Mouse (Mus musculus): ENCODE measurements around the gene Gm21860.
"Not testable (repeated sequence)": the region's sequence is repeated elsewhere in the genome, so short reads cannot be mapped to it uniquely, and the experiment has no call there.

The Gm21860 gene

GRCm38 (mm10) chrY:90732101-90732542, 22.5 kb downstream of the Gm21860 start:
- peak; percentile 92 for ATAC-seq (ENCODE audit: low TSS enrichment)

- not testable (repeated sequence) for ATAC-seq (ENCODE audit: low TSS enrichment)
Observed at GRCm38 (mm10) chrY:90731593-90731955, 23.0 kb downstream of the Gm21860 start.

- peak; percentile 87 for ATAC-seq (ENCODE audit: low TSS enrichment)
Observed at GRCm38 (mm10) chrY:90730908-90731592, 23.6 kb downstream of the Gm21860 start.

- ATAC-seq (ENCODE audit: low TSS enrichment) = not testable (repeated sequence)
Observed at GRCm38 (mm10) chrY:90729816-90730303, 24.8 kb downstream of the Gm21860 start.

- peak; percentile 50; the same call in 1 of the 2 replicates for ATAC-seq (ENCODE audit: low TSS enrichment)
Observed at GRCm38 (mm10) chrY:90728905-90729256, 25.7 kb downstream of the Gm21860 start.

GRCm38 (mm10) chrY:90728251-90728904, 26.2 kb downstream of the Gm21860 start:
- not testable (repeated sequence) for ATAC-seq (ENCODE audit: low TSS enrichment)

GRCm38 (mm10) chrY:90727121-90727908, 27.3 kb downstream of the Gm21860 start:
- not testable (repeated sequence) for ATAC-seq (ENCODE audit: low TSS enrichment)

- ATAC-seq (ENCODE audit: low TSS enrichment) = not testable (repeated sequence)
Observed at GRCm38 (mm10) chrY:90725701-90726451, 28.7 kb downstream of the Gm21860 start.

GRCm38 (mm10) chrY:90725166-90725565, 29.5 kb downstream of the Gm21860 start:
- ATAC-seq (ENCODE audit: low TSS enrichment) = not testable (repeated sequence)

GRCm38 (mm10) chrY:90724014-90724709, 30.5 kb downstream of the Gm21860 start:
- peak; percentile 42 for ATAC-seq (ENCODE audit: low TSS enrichment)

- peak; percentile 59; the same call in 1 of the 2 replicates for ATAC-seq (ENCODE audit: low TSS enrichment)
Observed at GRCm38 (mm10) chrY:90723336-90723987, 31.2 kb downstream of the Gm21860 start.

GRCm38 (mm10) chrY:90720505-90720904, 34.1 kb downstream of the Gm21860 start:
- ATAC-seq (ENCODE audit: low TSS enrichment) = not testable (repeated sequence)

GRCm38 (mm10) chrY:90719403-90720232, 35.0 kb downstream of the Gm21860 start:
- ATAC-seq (ENCODE audit: low TSS enrichment) = 0 out of 2 replicates have a peak, but pooled peaks have one; percentile 42

GRCm38 (mm10) chrY:90718583-90719402, 35.8 kb downstream of the Gm21860 start:
- ATAC-seq (ENCODE audit: low TSS enrichment) = peak; percentile 90

GRCm38 (mm10) chrY:90718021-90718420, 36.6 kb downstream of the Gm21860 start:
- ATAC-seq (ENCODE audit: low TSS enrichment) = not testable (repeated sequence)

- not testable (repeated sequence) for ATAC-seq (ENCODE audit: low TSS enrichment)
Observed at GRCm38 (mm10) chrY:90717496-90717895, 37.1 kb downstream of the Gm21860 start.

All from frontal cortex, adult (tissue).